Mouse (Mus musculus) CD4-positive, CD25-positive, alpha-beta regulatory T cell, adult 2 months (primary cell): ENCODE data around the gene Hand1.
A peak's percentile ranks its signal among the peaks of the same experiment; 100 is the strongest.

ENCODE experiments used
- DNase-seq: peaks from one replicate; pipeline ENCODE4 v3.0.0-alpha.2; 2012; ENCODE audit warnings: low read depth, low spot score

Gene Hand1

DNA sequence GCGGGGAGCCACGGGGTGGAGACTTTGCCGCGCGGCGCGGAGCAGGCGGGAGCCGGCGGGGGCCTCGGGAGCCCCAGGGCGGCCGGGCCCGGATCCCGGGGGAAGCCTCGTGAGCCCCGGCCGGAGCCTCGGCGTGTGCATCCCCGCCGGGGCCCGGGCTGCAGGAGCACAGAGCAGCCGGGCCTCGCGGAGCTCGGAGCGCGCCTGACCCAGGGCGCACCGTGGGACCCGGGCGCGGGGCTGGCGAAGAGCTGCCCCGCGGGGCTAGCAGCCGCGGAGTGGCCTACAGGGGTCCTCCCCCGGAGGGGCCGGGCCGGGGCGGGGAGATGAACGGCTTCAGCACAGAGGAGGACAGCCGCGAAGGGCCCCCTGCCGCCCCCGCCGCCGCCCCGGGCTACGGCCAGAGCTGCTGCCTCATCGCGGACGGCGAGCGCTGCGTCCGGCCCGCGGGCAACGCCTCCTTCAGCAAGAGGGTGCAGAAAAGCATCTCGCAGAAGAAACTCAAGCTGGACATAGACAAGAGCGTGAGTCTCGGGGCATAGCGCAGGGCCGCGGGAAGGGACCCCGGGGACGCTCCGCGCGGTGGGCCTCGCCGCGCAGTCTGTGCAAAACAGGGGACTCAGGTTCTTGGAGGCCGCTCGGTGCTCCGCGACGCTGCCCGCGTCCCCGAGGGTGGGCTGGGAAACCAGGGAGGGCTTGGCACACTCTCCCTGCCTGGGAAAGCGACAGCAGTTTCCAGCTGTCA is 30.7 kb downstream of the Hand1 start:
- DNase-seq: no peak

DNA sequence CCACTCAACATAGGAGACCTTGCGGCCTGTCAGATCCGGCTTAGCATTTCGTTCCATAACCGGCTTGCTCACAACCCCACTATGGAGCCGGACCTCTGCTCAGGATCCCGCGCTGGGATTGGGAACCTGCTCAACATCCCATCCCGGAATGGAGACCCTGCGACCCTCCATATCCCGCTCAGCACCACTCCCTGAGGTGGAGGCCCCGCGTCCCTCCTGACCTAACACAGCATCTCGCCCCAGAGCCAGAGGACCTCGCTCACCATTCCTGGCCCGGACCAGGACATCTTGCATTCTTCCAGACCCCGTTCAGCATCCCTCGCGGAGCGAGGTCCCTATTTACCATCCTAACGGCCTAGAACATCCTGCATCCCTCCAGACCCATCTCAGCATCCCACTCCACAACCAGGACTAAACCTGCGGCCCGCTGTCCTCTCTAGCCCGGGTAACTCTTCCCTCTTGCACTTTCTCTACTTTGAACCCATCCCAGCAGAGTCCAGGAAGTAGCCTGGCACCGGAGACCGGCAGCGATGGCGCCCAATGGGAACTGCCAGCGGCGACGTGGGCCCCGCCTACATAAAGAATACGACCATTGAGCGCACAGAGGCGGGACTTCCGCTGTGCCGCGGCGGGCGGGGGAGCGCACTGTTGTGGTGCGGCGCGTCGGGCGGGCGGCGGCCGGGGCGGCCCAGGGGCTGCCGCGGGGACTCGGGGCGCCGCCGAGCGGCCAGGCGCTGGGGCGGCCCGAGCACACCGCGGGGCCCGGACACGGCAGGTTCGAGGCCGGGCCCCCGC is 31.4 kb downstream of the Hand1 start, which contains the start of gene Sap30l:
Sap30l (plus strand) TSS at position 667 of the 795 bp plus-strand sequence.
- peak; percentile 97 for DNase-seq

GRCm38 (mm10) chr11:57800266-57800951 is 32.2 kb downstream of the Hand1 start:
- peak; percentile 43 for DNase-seq

DNA sequence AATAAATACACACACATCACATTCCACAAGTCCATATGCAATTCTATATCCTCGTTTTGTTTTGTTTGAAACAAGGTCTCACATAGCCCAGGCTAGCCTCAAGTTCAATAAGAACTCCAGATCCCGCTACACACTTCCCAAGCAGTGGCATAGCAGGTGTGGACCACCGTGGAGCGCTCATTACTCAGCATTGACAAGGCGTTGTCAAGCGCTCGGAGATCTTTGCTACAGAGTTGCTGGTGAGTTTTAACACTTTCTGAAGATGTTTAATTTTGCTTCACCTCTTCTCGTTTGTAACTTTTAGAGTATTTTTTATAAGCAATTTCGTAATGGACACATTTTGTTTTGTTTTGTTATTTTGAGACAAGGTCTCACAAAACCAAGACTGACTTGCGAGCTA is 33.2 kb downstream of the Hand1 start:
- DNase-seq: no peak

DNA sequence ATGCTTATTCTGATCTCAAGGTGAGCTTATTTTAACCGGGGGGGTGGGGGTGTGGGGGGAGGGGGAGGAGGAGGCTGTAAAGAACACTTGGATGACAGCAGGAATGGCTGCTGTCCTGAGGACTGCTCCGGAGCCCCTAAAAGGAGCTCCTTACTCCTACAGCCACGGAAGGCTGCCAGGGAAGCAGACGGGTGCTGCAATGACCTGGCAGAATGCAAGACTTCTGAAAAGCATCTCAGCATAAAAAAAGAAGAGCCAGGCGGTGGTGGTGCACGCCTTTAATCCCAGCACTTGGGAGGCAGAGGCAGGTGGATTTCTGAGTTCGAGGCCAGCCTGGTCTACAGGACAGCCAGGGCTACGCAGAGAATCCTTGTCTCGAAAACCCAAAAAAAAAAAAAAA is 34.8 kb downstream of the Hand1 start:
- DNase-seq: no peak

DNA sequence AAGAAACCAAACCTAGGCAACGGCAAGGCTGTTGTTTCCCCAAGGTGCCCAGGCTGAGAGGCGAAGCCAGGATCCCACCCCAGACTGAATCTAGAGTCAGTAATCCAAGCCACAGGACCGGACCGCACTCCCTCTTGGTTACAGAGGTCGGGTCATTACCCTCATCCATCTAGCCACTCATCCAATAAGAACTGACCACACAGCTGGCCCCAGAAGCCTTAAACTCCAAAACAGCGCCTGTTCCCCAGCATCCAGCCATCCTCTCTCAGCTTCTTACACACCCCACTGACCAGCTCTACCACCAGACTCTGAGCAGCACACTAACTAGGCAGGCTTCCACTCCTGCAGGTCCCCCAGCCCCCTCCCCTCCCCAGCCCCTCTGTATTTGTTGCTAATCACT is 37.5 kb downstream of the Hand1 start:
- DNase-seq: no peak

DNA sequence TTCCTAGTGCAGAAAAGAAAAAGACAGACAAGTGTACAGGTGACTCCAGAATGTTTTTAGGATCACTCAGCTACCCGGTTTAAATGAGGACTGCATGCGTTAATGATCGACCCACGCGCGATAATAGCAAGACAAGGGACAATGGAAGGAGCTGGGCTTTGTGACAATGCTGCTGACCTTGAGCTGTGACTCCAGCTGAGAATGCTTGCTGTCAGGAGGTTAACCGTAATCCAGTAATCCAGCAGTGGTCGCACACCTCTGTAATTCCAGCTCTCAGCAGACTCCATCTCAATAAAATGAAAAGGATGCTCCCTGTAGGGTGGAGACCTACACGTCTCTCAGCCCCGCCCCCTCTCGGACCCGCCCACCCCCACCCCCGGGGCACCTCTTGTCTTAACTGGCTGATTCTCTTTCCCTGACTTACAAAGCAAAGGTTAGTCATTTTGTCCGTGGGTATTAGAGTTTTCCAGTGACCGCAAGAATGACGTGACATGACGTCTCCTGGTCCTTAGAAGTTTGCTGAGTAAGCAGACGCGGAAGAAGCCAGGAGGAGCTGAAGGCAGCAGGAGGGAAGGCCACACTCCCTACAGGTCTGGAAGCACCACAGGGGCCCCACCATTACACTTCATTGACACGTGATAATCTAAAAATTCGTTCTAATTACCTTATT is 41.6 kb downstream of the Hand1 start:
- peak; percentile 56 for DNase-seq

- peak; percentile 86 for DNase-seq
Observed at GRCm38 (mm10) chr11:57787913-57788312, 44.7 kb downstream of the Hand1 start.

- DNase-seq: no peak
Observed at GRCm38 (mm10) chr11:57786616-57787418, 45.8 kb downstream of the Hand1 start.

GRCm38 (mm10) chr11:57779824-57780223 is 52.8 kb downstream of the Hand1 start:
- DNase-seq: no peak
